Mouse (Mus musculus) MEL (cell line): ENCODE results near the gene Gnao1.

Experiments
- CTCF ChIP-seq, 3 experiments: IDR thresholded peaks in 2 of 3; conservative IDR thresholded peaks in 1 of 3; 2 replicates each; pipeline ENCODE4 v1.5.1; 2011 to 2012; ENCODE audit warnings: low read length in 3 of 3, low read depth in 2 of 3, mild to moderate bottlenecking in 2 of 3, improper control_type of control experiment in 1 of 3, inconsistent platforms in 1 of 3, mixed read lengths in 1 of 3, moderate library complexity in 1 of 3; ENCODE audit not compliant: control insufficient read depth in 1 of 3, insufficient read depth in 1 of 3, poor library complexity in 1 of 3, severe bottlenecking in 1 of 3
- ETS1 ChIP-seq: IDR thresholded peaks from 2 replicates; pipeline ENCODE4 v1.6.1; 2012; ENCODE audit warnings: low read depth, mild to moderate bottlenecking, inconsistent platforms, low read length, improper control_type of control experiment, moderate library complexity
- JUND ChIP-seq: IDR thresholded peaks from 2 replicates; pipeline ENCODE4 v1.6.1; 2011; ENCODE audit warnings: low read depth, mild to moderate bottlenecking, improper control_type of control experiment, low read length
- MEF2A ChIP-seq: IDR thresholded peaks from 2 replicates; pipeline ENCODE4 v1.6.1; 2014; ENCODE audit warnings: low read depth, mild to moderate bottlenecking, inconsistent platforms, low read length, improper control_type of control experiment; ENCODE audit not compliant: poor library complexity, insufficient replicate concordance, severe bottlenecking; ENCODE audit errors: extremely low read depth
- MYC ChIP-seq: IDR thresholded peaks from 2 replicates; pipeline ENCODE4 v1.6.1; 2011; ENCODE audit warnings: low read depth, mild to moderate bottlenecking, low read length, improper control_type of control experiment, moderate library complexity
- RAD21 ChIP-seq: IDR thresholded peaks from 2 replicates; pipeline ENCODE4 v1.6.1; 2011; ENCODE audit warnings: mild to moderate bottlenecking, low read depth, low read length, improper control_type of control experiment
- SIN3A ChIP-seq: IDR thresholded peaks from 2 replicates; pipeline ENCODE4 v1.6.1; 2012; ENCODE audit warnings: low read length, improper control_type of control experiment, inconsistent platforms
- TAL1 ChIP-seq: IDR thresholded peaks from 2 replicates; pipeline ENCODE4 v1.6.1; 2012; ENCODE audit warnings: mild to moderate bottlenecking, inconsistent platforms, low read length, moderate library complexity, mixed read lengths
- ZNF384 ChIP-seq: IDR thresholded peaks from 2 replicates; pipeline ENCODE4 v1.6.1; 2012; ENCODE audit warnings: low read depth, mild to moderate bottlenecking, inconsistent platforms, low read length, improper control_type of control experiment

DNA sequence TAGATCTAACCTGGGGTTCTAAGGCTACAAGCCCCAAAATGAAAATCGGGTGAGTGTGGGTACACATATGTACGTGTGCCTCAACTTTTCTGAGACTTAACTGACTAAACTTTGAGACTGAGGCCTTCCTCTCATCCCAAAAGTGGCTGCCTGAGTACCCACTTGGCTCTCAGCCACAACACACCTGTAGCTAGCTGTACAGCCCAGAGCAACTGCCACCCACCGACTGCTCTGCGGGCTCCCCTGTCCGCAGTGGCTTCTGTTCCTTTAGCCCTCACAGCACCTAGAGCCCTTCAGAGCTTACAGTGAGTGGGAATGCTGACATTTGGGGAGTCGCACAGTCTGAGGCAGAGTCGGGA is 110.8 kb downstream of the Gnao1 start:
- TF ChIP-seq JUND (no peak), MEF2A (no peak), ZNF384 (no peak), TAL1 (no peak), MYC (no peak), ETS1 (no peak), CTCF (IDR thresholded peaks at IDR 0.05 in 2 of 3, conservative IDR thresholded peaks at IDR 0.05 in 1 of 3; ENCODE audit: control insufficient read depth in 1 of 3, insufficient read depth in 1 of 3, low read depth in 2 of 3, low read length in 3 of 3, poor library complexity in 1 of 3, severe bottlenecking in 1 of 3) (no peak), SIN3A (no peak), RAD21 (no peak)
